Mouse (Mus musculus) kidney, postnatal 0 days (tissue): ENCODE measurements around the gene Sema3a. TPM values are rescaled to one million over a fixed set of nuclear protein-coding genes. Genes with fewer than 3 reads are reported as not detected.
"Not testable (repeated sequence)": the region's sequence is repeated elsewhere in the genome, so short reads cannot be mapped to it uniquely, and the experiment has no call there.

Experiments
- ATAC-seq: fragments of 200-750 bp; cut with Nextera tagmentation; replicated peaks from 2 replicates; pipeline ENCODE4 v1.8.0; 2017; ENCODE audit warnings: low read depth, moderate number of reproducible peaks, moderate TSS enrichment, moderate library complexity; ENCODE audit not compliant: low FRiP score
- DNase-seq: peaks from one replicate; pipeline ENCODE4 v3.0.0-alpha.2; 2016; ENCODE audit warnings: low spot score
- H3K27ac ChIP-seq: fragments of 300-500 bp; sonication (generic); 2 replicates; pipeline ENCODE4 v1.5.1; 2014; ENCODE audit warnings: mild to moderate bottlenecking
- H3K27me3 ChIP-seq: fragments of 300-500 bp; sonication (generic); 2 replicates; pipeline ENCODE4 v1.6.1; 2014; ENCODE audit warnings: low read length, mixed read lengths; ENCODE audit not compliant: insufficient read depth
- H3K36me3 ChIP-seq: fragments of 300-500 bp; sonication (generic); 2 replicates; pipeline ENCODE4 v1.6.1; 2014; ENCODE audit warnings: low read length, mixed read lengths; ENCODE audit not compliant: insufficient read depth
- H3K4me1 ChIP-seq: fragments of 300-500 bp; sonication (generic); replicated peaks from 2 replicates; pipeline ENCODE4 v1.6.1; 2014; ENCODE audit warnings: antibody characterized with exemption, low read length, mixed read lengths; ENCODE audit not compliant: insufficient read depth
- H3K4me2 ChIP-seq: fragments of 300-500 bp; sonication (generic); 2 replicates; pipeline ENCODE4 v1.6.1; 2014; ENCODE audit warnings: mild to moderate bottlenecking, low read length, moderate library complexity, mixed read lengths
- H3K4me3 ChIP-seq: fragments of 300-500 bp; sonication (generic); replicated peaks from 2 replicates; pipeline ENCODE4 v1.5.1; 2014; ENCODE audit warnings: low read depth, low read length
- H3K9ac ChIP-seq: fragments of 300-500 bp; sonication (generic); 2 replicates; pipeline ENCODE4 v1.6.1; 2014; ENCODE audit warnings: low read depth, low read length
- H3K9me3 ChIP-seq: fragments of 300-500 bp; sonication (generic); replicated peaks from 2 replicates; pipeline ENCODE4 v1.6.1; 2016; ENCODE audit warnings: low read length, inconsistent platforms, mixed read lengths
- CTCF ChIP-seq: IDR thresholded peaks from 2 replicates; pipeline ENCODE4 v1.5.1; 2016; ENCODE audit warnings: antibody characterized with exemption, low read depth, mild to moderate bottlenecking, moderate library complexity
- WGBS: fragments of 180-500 bp; shearing (Covaris S2); extraction: QIAGEN DNeasy Blood & Tissue Kit; methylation state at CpG from one replicate; pipeline ENCODE4 v1.1.7; 2014; 5-methylcytosine and 5-hydroxymethylcytosine counted together
- polyA plus RNA-seq: library from polyadenylated mRNA; unstranded; fragments of >200 nt; fragmentation: Nextera tagmentation; extraction: Ambion mirVana; gene quantifications from 2 replicates; pipeline ENCODE4 v1.2.1, GENCODE M21; 2015

Gene Sema3a
- polyA plus RNA-seq, 1 experiment from 2014 or later, result 11.2 TPM

- no peak overlapping the region for H3K27ac ChIP-seq
- no peak overlapping the region for H3K4me2 ChIP-seq
- no peaks in the 10 kb centered on the region for H3K27me3 ChIP-seq
- no peaks in the 10 kb centered on the region for H3K9me3 ChIP-seq
- TF ChIP-seq CTCF, result peak; percentile 72
- no peaks in the 10 kb centered on the region for H3K36me3 ChIP-seq
- no peak overlapping the region for H3K9ac ChIP-seq
- no peaks in the 10 kb centered on the region for H3K4me1 ChIP-seq
- DNase-seq (peak; percentile 53), ATAC-seq (no peak)
- H3K4me3 ChIP-seq, result no peak overlapping the region
Measured at GRCm38 (mm10) chr5:13585559-13586207, 460.5 kb downstream of the Sema3a start.

GRCm38 (mm10) chr5:13594422-13594821 lies 469.2 kb downstream of the Sema3a start:
- Histone ChIP-seq H3K27me3 (no peaks in the 10 kb centered on the region), H3K4me3 (no peak overlapping the region), H3K36me3 (0 out of 2 replicates have a peak, but pooled peaks cover 2% of the 10 kb centered on the region), H3K9ac (no peak overlapping the region), H3K4me1 (no peaks in the 10 kb centered on the region), H3K27ac (no peak overlapping the region), H3K4me2 (no peak overlapping the region), H3K9me3 (no peaks in the 10 kb centered on the region)
- TF ChIP-seq CTCF, result no peak
- WGBS, result 43% methylated on average over 2 of the region's 2 CpGs
- no peak for DNase-seq
- no peak for ATAC-seq

- DNase-seq (peak; percentile 37), ATAC-seq (no peak)
- no peak for TF ChIP-seq CTCF
- H3K4me1 ChIP-seq, result no peaks in the 10 kb centered on the region
- H3K36me3 ChIP-seq, result no peaks in the 10 kb centered on the region
- H3K27me3 ChIP-seq, result no peaks in the 10 kb centered on the region
- H3K27ac ChIP-seq, result no peak overlapping the region
- no peaks in the 10 kb centered on the region for H3K9me3 ChIP-seq
- no peak overlapping the region for H3K9ac ChIP-seq
- WGBS, result 49% methylated on average over 1 of the region's 1 CpGs
- H3K4me2 ChIP-seq, result no peak overlapping the region
- H3K4me3 ChIP-seq, result no peak overlapping the region
Measured at GRCm38 (mm10) chr5:13611631-13612030, 486.4 kb downstream of the Sema3a start.

GRCm38 (mm10) chr5:13612088-13612487 lies 486.9 kb downstream of the Sema3a start:
- Histone ChIP-seq H3K4me3 (no peak overlapping the region), H3K9me3 (no peaks in the 10 kb centered on the region), H3K4me1 (no peaks in the 10 kb centered on the region), H3K4me2 (no peak overlapping the region), H3K27ac (no peak overlapping the region), H3K36me3 (no peaks in the 10 kb centered on the region), H3K9ac (no peak overlapping the region), H3K27me3 (no peaks in the 10 kb centered on the region)
- DNase-seq (no peak), ATAC-seq (no peak)
- no peak for TF ChIP-seq CTCF
- 72% methylated on average over 2 of the region's 2 CpGs for WGBS

GRCm38 (mm10) chr5:13614575-13614974 lies 489.4 kb downstream of the Sema3a start:
- not testable (repeated sequence) for ATAC-seq, H3K36me3 ChIP-seq, H3K9ac ChIP-seq, H3K27ac ChIP-seq, H3K4me2 ChIP-seq, H3K4me3 ChIP-seq, H3K27me3 ChIP-seq, DNase-seq, H3K9me3 ChIP-seq, H3K4me1 ChIP-seq
- 92% methylated on average over 7 of the region's 7 CpGs for WGBS

- TF ChIP-seq CTCF, result no peak
- no peak overlapping the region for H3K4me2 ChIP-seq
- ATAC-seq (no peak), DNase-seq (peak; percentile 83)
- WGBS, result 49% methylated on average over 2 of the region's 2 CpGs
- no peak overlapping the region for H3K27ac ChIP-seq
- H3K4me1 ChIP-seq, result no peaks in the 10 kb centered on the region
- no peaks in the 10 kb centered on the region for H3K9me3 ChIP-seq
- no peak overlapping the region for H3K4me3 ChIP-seq
- H3K27me3 ChIP-seq, result no peaks in the 10 kb centered on the region
- no peak overlapping the region for H3K9ac ChIP-seq
- H3K36me3 ChIP-seq, result no peaks in the 10 kb centered on the region
Measured at GRCm38 (mm10) chr5:13615907-13616306, 490.7 kb downstream of the Sema3a start.

- Histone ChIP-seq H3K4me3 (no peak overlapping the region), H3K4me1 (no peaks in the 10 kb centered on the region), H3K36me3 (no peaks in the 10 kb centered on the region), H3K9me3 (no peaks in the 10 kb centered on the region), H3K9ac (no peak overlapping the region), H3K27me3 (no peaks in the 10 kb centered on the region), H3K27ac (no peak overlapping the region), H3K4me2 (no peak overlapping the region)
- no peak for ATAC-seq
- TF ChIP-seq CTCF, result no peak
- 80% methylated on average over 7 of the region's 7 CpGs for WGBS
- no peak for DNase-seq
Measured at GRCm38 (mm10) chr5:13622578-13622977, 497.4 kb downstream of the Sema3a start.
